Mouse (Mus musculus): ENCODE data around the gene Pip4k2b. TPM values are rescaled to one million over a fixed set of nuclear protein-coding genes. Genes with fewer than 3 reads are reported as not detected.

Gene Pip4k2b
- polyA plus RNA-seq, 1 experiment from 2014 or later, result 1.8 TPM

Other genes starting within 250 kb of the Pip4k2b start
- 0.59 and 0.66 TPM in 2 replicates for gene 4933428G20Rik, start 244.4 kb downstream of the Pip4k2b start, polyA plus RNA-seq (2016; fragmentation: Nextera tagmentation; extraction: Ambion mirVana)
- gene Srcin1, start 168.5 kb downstream of the Pip4k2b start, polyA plus RNA-seq (2016; fragmentation: Nextera tagmentation; extraction: Ambion mirVana), result 0.76 and 1.8 TPM in 2 replicates
- gene Epop, start 115.0 kb downstream of the Pip4k2b start, polyA plus RNA-seq (2016; fragmentation: Nextera tagmentation; extraction: Ambion mirVana), result 13.4 and 14.3 TPM in 2 replicates
- gene Mllt6, start 81.3 kb downstream of the Pip4k2b start, polyA plus RNA-seq (2016; fragmentation: Nextera tagmentation; extraction: Ambion mirVana), result 2.1 and 2.2 TPM in 2 replicates
- gene Cisd3, start 58.9 kb downstream of the Pip4k2b start, polyA plus RNA-seq (2016; fragmentation: Nextera tagmentation; extraction: Ambion mirVana), result 18.3 and 24.0 TPM in 2 replicates
- 15.6 and 17.0 TPM in 2 replicates for gene Pcgf2, start 44.2 kb downstream of the Pip4k2b start, polyA plus RNA-seq (2016; fragmentation: Nextera tagmentation; extraction: Ambion mirVana)
- 642 and 643 TPM in 2 replicates for gene Psmb3, start 41.3 kb downstream of the Pip4k2b start, polyA plus RNA-seq (2016; fragmentation: Nextera tagmentation; extraction: Ambion mirVana)
- 19.4 and 20.6 TPM in 2 replicates for gene Cwc25, start 21.9 kb upstream of the Pip4k2b start, polyA plus RNA-seq (2016; fragmentation: Nextera tagmentation; extraction: Ambion mirVana)
- gene 1700001P01Rik, start 31.2 kb upstream of the Pip4k2b start, polyA plus RNA-seq (2016; fragmentation: Nextera tagmentation; extraction: Ambion mirVana), result 0.37 and 0.80 TPM in 2 replicates
- 381 and 439 TPM in 2 replicates for gene Rpl23, start 37.7 kb upstream of the Pip4k2b start, polyA plus RNA-seq (2016; fragmentation: Nextera tagmentation; extraction: Ambion mirVana)
- gene Lasp1, start 54.3 kb upstream of the Pip4k2b start, polyA plus RNA-seq (2016; fragmentation: Nextera tagmentation; extraction: Ambion mirVana), result 77.7 and 90.1 TPM in 2 replicates
- 10.0 and 12.3 TPM in 2 replicates for gene B230217C12Rik, start 96.1 kb upstream of the Pip4k2b start, polyA plus RNA-seq (2016; fragmentation: Nextera tagmentation; extraction: Ambion mirVana)
- gene Fbxo47, start 139.4 kb upstream of the Pip4k2b start, polyA plus RNA-seq (2016; fragmentation: Nextera tagmentation; extraction: Ambion mirVana), result 0.73 and 1.0 TPM in 2 replicates
- 0.11 and 0.24 TPM in 2 replicates for gene Plxdc1, start 241.7 kb upstream of the Pip4k2b start, polyA plus RNA-seq (2016; fragmentation: Nextera tagmentation; extraction: Ambion mirVana)

Measured in hindbrain, embryonic 10.5 days (tissue).